ENCODE assay signal across 17 mouse cellular contexts in genomic region chr13:92635040-92635439, GRCm38 (mm10). TPM values are rescaled to one million over a fixed set of nuclear protein-coding genes. Genes with fewer than 3 reads are reported as not detected.
DNase-seq lines count a peak whose midpoint lies in the region; ATAC-seq and TF ChIP-seq lines count a peak whose summit lies in the region.
"Had no signal": no experiment of that assay in that cellular context is flagged by ENCODE, and none has a peak within 500 bp of the region (broad histone marks: within the 10 kb centered on the region; RNA-seq: fewer than 3 reads in every experiment).

No protein-coding gene starts in this region.

- H3K9ac ChIP-seq in hindbrain, embryonic 12.5 days: no peak overlapping the region
- H3K9ac ChIP-seq in hindbrain, embryonic 16.5 days (ENCODE audit: low read depth, low read length): no peak overlapping the region
- H3K9ac ChIP-seq: hindbrain, embryonic 13.5 days; lung, embryonic 15.5 days had no signal

- no peak for TF ChIP-seq POLR2A in lung, adult 2 months (IDR thresholded peaks at IDR 0.05; ENCODE audit: borderline replicate concordance, extremely low read depth, low read depth, low read length)

- DNase-seq in hindbrain, embryonic 10.5 days (ENCODE audit: low spot score): peak; percentile 48
- DNase-seq in lung, postnatal 10 days: peak; percentile 51
- DNase-seq in lung, adult 2 months: no peak
- peak; percentile 16 for DNase-seq in heart, postnatal 4 days
- DNase-seq in mesoderm, embryonic 11.5 days (ENCODE audit: low read depth, low spot score): peak; percentile 52
- DNase-seq: adrenal gland, postnatal 25 days; thymus, postnatal 36 days had no signal

- H3K9me3 ChIP-seq in hindbrain, embryonic 10.5 days: 0 out of 2 replicates have a peak, but pooled peaks cover 2% of the 10 kb centered on the region
- no peaks in the 10 kb centered on the region for H3K9me3 ChIP-seq in hindbrain, embryonic 12.5 days (replicated peaks)
- no peaks in the 10 kb centered on the region for H3K9me3 ChIP-seq in hindbrain, embryonic 16.5 days (ENCODE audit: control insufficient read depth, low read length)
- H3K9me3 ChIP-seq: hindbrain, embryonic 13.5 days; lung, embryonic 15.5 days had no signal

- H3K27me3 ChIP-seq in hindbrain, embryonic 10.5 days (ENCODE audit: insufficient read depth, poor library complexity, severe bottlenecking): no peaks in the 10 kb centered on the region
- H3K27me3 ChIP-seq in hindbrain, embryonic 12.5 days: no peaks in the 10 kb centered on the region
- H3K27me3 ChIP-seq in hindbrain, embryonic 16.5 days (replicated peaks; ENCODE audit: control insufficient read depth, insufficient read depth, low read length): no peaks in the 10 kb centered on the region
- H3K27me3 ChIP-seq: hindbrain, embryonic 13.5 days; lung, embryonic 15.5 days had no signal

- no peak for TF ChIP-seq CTCF in lung, adult 2 months (IDR thresholded peaks at IDR 0.05; ENCODE audit: insufficient read depth, low read length)

- no peak overlapping the region for H3K4me3 ChIP-seq in hindbrain, embryonic 10.5 days
- H3K4me3 ChIP-seq in hindbrain, embryonic 12.5 days: no peak overlapping the region
- no peak overlapping the region for H3K4me3 ChIP-seq in lung, adult 2 months (replicated peaks; ENCODE audit: extremely low read depth, low read depth, low read length)
- no peak overlapping the region for H3K4me3 ChIP-seq in hindbrain, embryonic 16.5 days (ENCODE audit: low read length)
- H3K4me3 ChIP-seq: hindbrain, embryonic 13.5 days; layer of hippocampus, adult 2 months; lung, embryonic 15.5 days had no signal

- no peak overlapping the region for H3K4me2 ChIP-seq in hindbrain, embryonic 12.5 days (replicated peaks)
- H3K4me2 ChIP-seq in hindbrain, embryonic 16.5 days (ENCODE audit: low read length): no peak overlapping the region
- H3K4me2 ChIP-seq: hindbrain, embryonic 13.5 days; lung, embryonic 15.5 days had no signal

- H3K27ac ChIP-seq in hindbrain, embryonic 10.5 days: peak overlapping the region; percentile 60
- no peak overlapping the region for H3K27ac ChIP-seq in hindbrain, embryonic 12.5 days
- H3K27ac ChIP-seq in hindbrain, embryonic 16.5 days (ENCODE audit: low read depth, low read length): no peak overlapping the region
- H3K27ac ChIP-seq: hindbrain, embryonic 13.5 days; layer of hippocampus, adult 2 months; lung, embryonic 15.5 days had no signal

- WGBS in hindbrain, embryonic 10.5 days: 4% methylated on average over 2 of the region's 2 CpGs
- 14% methylated on average over 2 of the region's 2 CpGs for WGBS in hindbrain, embryonic 12.5 days
- 51% methylated on average over 2 of the region's 2 CpGs for WGBS in lung, adult 2 months
- 36% methylated on average over 2 of the region's 2 CpGs for WGBS in hindbrain, embryonic 16.5 days

- no peak for ATAC-seq in hindbrain, embryonic 12.5 days (ENCODE audit: low FRiP score)
- no peak for ATAC-seq in hindbrain, embryonic 16.5 days
- ATAC-seq: midbrain, embryonic 16.5 days had no signal

- H3K36me3 ChIP-seq in hindbrain, embryonic 10.5 days: 0 out of 2 replicates have a peak, but pooled peaks cover 2% of the 10 kb centered on the region
- H3K36me3 ChIP-seq in hindbrain, embryonic 12.5 days: no peaks in the 10 kb centered on the region
- no peaks in the 10 kb centered on the region for H3K36me3 ChIP-seq in hindbrain, embryonic 16.5 days (ENCODE audit: control insufficient read depth, insufficient read depth, low read length)
- H3K36me3 ChIP-seq: lung, embryonic 15.5 days had no signal

- H3K4me1 ChIP-seq in hindbrain, embryonic 10.5 days (replicated peaks): peaks cover 66% of the 10 kb centered on the region
- H3K4me1 ChIP-seq in hindbrain, embryonic 12.5 days: peaks cover 33% of the 10 kb centered on the region
- peaks cover 9% of the 10 kb centered on the region for H3K4me1 ChIP-seq in lung, adult 2 months (ENCODE audit: control insufficient read depth, insufficient read depth, low read length)
- H3K4me1 ChIP-seq in hindbrain, embryonic 16.5 days (ENCODE audit: control insufficient read depth, insufficient read depth, low read depth, low read length): peaks cover 20% of the 10 kb centered on the region

RNA-seq across cellular contexts. Expression of gene Serinc5, which starts 24.1 kb away (rescaled TPM):
- 10.6 and 13.3 TPM in 2 replicates for polyA plus RNA-seq in hindbrain, embryonic 10.5 days (2016; fragmentation: Nextera tagmentation; extraction: Ambion mirVana)
- polyA plus RNA-seq in hindbrain, embryonic 12.5 days (2016; fragmentation: Nextera tagmentation; extraction: Ambion mirVana): 18.1 and 18.7 TPM in 2 replicates
- 28.4 and 38.3 TPM in 2 replicates for polyA plus RNA-seq in lung, adult 2 months (2012; rRNA removed)
- 10 to 100 TPM; 27.5 to 29.4 TPM for total RNA-seq in heart, postnatal 4 days (2021)
- polyA plus RNA-seq in hindbrain, embryonic 16.5 days (2015; fragmentation: Nextera tagmentation; extraction: Ambion mirVana): 14.7 and 19.7 TPM in 2 replicates

RNA-seq across cellular contexts. Expression of gene Spz1, which starts 59.1 kb away (rescaled TPM):
- not detected in 2 replicates for polyA plus RNA-seq in hindbrain, embryonic 10.5 days (2016; fragmentation: Nextera tagmentation; extraction: Ambion mirVana)
- polyA plus RNA-seq in hindbrain, embryonic 12.5 days (2016; fragmentation: Nextera tagmentation; extraction: Ambion mirVana): not detected in 2 replicates
- not detected in 2 replicates for polyA plus RNA-seq in lung, adult 2 months (2012; rRNA removed)
- total RNA-seq in heart, postnatal 4 days (2021): not detected
- not detected in 2 replicates for polyA plus RNA-seq in hindbrain, embryonic 16.5 days (2015; fragmentation: Nextera tagmentation; extraction: Ambion mirVana)
- total RNA-seq: adrenal gland, postnatal 25 days; common myeloid progenitor, adult 5-6 weeks; layer of hippocampus, adult 2 months; left cerebral cortex, postnatal 14 days; neutrophil, adult 5-6 weeks had no signal
- polyA plus RNA-seq: hindbrain, embryonic 13.5 days; lung, embryonic 15.5 days; midbrain, embryonic 16.5 days; stomach, embryonic 16.5 days had no signal
